Mouse (Mus musculus) small intestine, adult 10 weeks (tissue): ENCODE measurements around the gene Crygn. TPM values are rescaled to one million over a fixed set of nuclear protein-coding genes. Genes with fewer than 3 reads are reported as not detected.

Experiments used
- polyA plus RNA-seq: library from polyadenylated mRNA; stranded (reverse); fragments of 350-450 nt; fragmentation: Illumina TruSeq; extraction: RNeasy Lipid Tissue Mini Kit (QIAGEN cat#74804); gene quantifications from one replicate; pipeline ENCODE4 v1.2.3, GENCODE M21; 2014; ENCODE audit warnings: low replicate concordance

The Crygn gene
- polyA plus RNA-seq, result not detected

DNA sequence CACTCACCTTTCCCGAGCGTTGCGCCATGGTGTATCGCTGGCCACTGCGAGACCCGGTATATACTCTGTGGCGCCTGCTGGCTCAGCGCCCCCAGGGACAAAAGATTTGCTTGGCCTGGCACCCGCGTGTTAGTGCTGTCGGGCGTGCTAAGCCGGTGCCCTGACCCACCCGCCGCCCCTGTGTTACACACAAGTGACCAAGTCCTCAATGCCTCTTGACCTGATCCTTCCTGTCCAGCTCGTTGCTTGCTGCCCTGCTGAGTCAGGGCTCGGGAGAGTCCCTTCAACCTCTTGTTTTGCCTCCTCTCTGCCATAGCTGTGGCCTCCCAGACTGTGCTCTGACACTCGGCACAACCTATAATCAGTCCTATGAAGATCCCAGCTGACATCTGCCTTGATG lies at the start of gene Crygn:
Gene Crygn (minus strand): TSS at position 193 of the 400 bp plus-strand sequence.

GRCm38 (mm10) chr5:24730488-24730871 lies 27.3 kb downstream of the Crygn start, which contains the start of gene Wdr86:
Gene Wdr86 (minus strand): TSS chr5:24730727.

Other genes with a start within 250 kb of the Crygn start
- not detected for gene Gbx1, start 230.8 kb downstream of the Crygn start, polyA plus RNA-seq
- gene Asb10, start 217.0 kb downstream of the Crygn start, polyA plus RNA-seq, result not detected
- gene 4931409K22Rik, start 201.2 kb downstream of the Crygn start, polyA plus RNA-seq, result not detected
- 5.7 TPM for gene Abcf2, start 180.5 kb downstream of the Crygn start, polyA plus RNA-seq
- gene Chpf2, start 171.3 kb downstream of the Crygn start, polyA plus RNA-seq, result 0.63 TPM
- gene Smarcd3, start 133.6 kb downstream of the Crygn start, polyA plus RNA-seq, result not detected
- 36.2 TPM for gene Nub1, start 72.5 kb downstream of the Crygn start, polyA plus RNA-seq
- not detected for gene Wdr86, start 27.3 kb downstream of the Crygn start, polyA plus RNA-seq
- 320 TPM for gene Rheb, start 84.6 kb upstream of the Crygn start, polyA plus RNA-seq